Mouse (Mus musculus) granulocyte monocyte progenitor cell, adult 5-6 weeks (primary cell): Measurements from ENCODE around the gene Slc39a1. TPM values are rescaled to one million over a fixed set of nuclear protein-coding genes. Genes with fewer than 3 reads are reported as not detected.
"Not testable (repeated sequence)": the region's sequence is repeated elsewhere in the genome, so short reads cannot be mapped to it uniquely, and the experiment has no call there.

ENCODE experiments used
- ATAC-seq: replicated peaks from 2 replicates; pipeline ENCODE4 v1.8.0; 2016; ENCODE audit warnings: mild to moderate bottlenecking, moderate TSS enrichment, inconsistent platforms; ENCODE audit not compliant: poor library complexity, severe bottlenecking
- total RNA-seq, 2 experiments: library from RNA; stranded (forward) in 1 of 2; stranded (reverse) in 1 of 2; fragments of 200-712, 200-1000 nt in 1 of 2; fragments of >200 nt in 1 of 2; fragmentation: Nextera tagmentation in 1 of 2; gene quantifications; 2 replicates each; pipeline ENCODE4 v1.2.3; 2014 to 2017

Gene Slc39a1
- total RNA-seq, 2 experiments from 2014 or later: 26.6 to 36.4 TPM

GRCm38 (mm10) chr3:90263121-90263771, 15.3 kb downstream of the Slc39a1 start:
- ATAC-seq: no peak

GRCm38 (mm10) chr3:90264687-90265033, 16.7 kb downstream of the Slc39a1 start:
- no peak for ATAC-seq

GRCm38 (mm10) chr3:90265034-90265931, 17.3 kb downstream of the Slc39a1 start, which contains the start of gene Dennd4b:
Gene Dennd4b (plus strand): TSS chr3:90265185.
- peak; percentile 70 for ATAC-seq

GRCm38 (mm10) chr3:90265932-90266741, 18.2 kb downstream of the Slc39a1 start:
- peak; percentile 49 for ATAC-seq

- 0 out of 2 replicates have a peak, but pooled peaks have one; percentile 1 for ATAC-seq
Observed at GRCm38 (mm10) chr3:90266901-90267775, 19.2 kb downstream of the Slc39a1 start.

- ATAC-seq: no peak
Observed at GRCm38 (mm10) chr3:90268190-90268589, 20.2 kb downstream of the Slc39a1 start.

DNA sequence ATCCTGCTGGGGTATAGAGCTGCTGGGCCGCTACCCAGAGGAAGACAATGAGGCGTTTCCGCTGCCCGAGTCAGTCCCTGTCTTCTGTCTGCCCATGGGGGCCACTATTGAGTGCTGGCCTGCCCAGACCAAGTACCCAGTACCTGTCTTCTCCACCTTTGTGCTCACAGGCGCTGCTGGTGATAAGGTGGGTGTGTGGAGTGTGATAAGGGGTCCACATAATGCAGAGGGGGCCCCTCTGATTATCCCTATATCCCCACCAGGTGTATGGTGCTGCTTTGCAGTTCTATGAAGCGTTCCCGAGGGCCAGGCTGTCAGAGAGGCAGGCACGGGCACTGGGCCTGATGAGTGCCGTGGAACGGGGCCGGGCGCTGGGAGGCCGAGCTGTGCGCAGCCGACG, 21.0 kb downstream of the Slc39a1 start:
- no peak for ATAC-seq

- ATAC-seq: no peak
Observed at GRCm38 (mm10) chr3:90270784-90271183, 22.8 kb downstream of the Slc39a1 start.

DNA sequence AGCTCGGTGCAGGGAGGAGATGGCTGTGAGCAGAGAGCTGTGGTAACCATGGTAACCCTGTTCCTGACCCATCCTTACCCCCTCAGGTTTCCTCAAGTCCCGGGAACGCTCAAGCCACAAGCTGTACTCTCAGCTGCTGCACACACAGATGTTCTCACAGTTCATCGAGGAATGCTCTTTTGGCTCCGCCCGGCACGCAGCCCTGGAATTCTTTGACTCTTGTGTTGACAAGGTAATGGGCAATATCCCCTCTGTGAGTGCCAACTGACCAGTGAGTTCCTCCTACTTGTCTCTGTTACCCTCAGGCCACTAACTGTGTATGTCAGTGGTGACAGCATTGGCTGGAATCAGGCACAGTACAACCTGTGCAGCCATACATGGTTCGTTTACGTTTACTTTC, 24.2 kb downstream of the Slc39a1 start:
- no peak for ATAC-seq

- no peak for ATAC-seq
Observed at GRCm38 (mm10) chr3:90273855-90274254, 25.9 kb downstream of the Slc39a1 start.

DNA sequence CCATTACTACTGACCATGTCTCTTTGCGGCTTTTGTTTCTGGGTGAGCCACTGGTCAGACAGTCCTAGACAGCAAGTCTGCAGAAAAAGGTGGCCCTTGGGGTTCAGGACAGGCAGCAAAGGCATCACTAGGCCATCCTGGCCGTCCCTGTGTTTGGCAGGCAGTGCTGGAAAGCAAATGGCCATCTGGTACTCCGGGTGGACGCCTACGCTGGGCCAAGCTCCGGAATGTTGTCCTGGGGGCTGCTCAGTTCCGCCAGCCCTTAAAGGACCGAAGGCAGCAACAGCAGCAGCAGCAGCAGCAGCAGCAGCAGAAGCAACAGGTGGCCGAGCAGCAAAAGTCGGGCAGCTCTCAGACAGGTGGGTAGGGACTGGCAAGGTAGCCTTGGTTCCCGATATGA, 27.3 kb downstream of the Slc39a1 start:
- ATAC-seq: no peak

DNA sequence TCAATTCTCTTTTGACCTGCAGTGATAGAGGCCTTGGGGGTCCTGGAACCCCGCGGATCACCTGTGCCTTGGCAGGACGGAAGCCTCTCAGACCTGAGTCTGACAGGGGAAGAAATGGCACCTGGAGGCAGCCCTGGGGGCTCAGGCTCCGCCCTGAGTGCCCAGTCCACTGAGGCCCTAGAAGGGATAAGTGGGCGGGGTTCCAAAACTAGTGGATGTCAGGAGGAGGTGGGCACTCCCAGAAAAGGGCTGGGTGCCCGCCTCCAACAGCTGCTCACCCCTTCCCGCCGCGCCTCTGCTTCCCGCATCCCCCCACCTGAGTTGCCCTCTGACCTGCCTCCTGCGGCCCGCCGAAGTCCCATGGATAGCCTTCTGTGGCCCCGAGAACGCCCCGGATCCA, 28.9 kb downstream of the Slc39a1 start:
- no peak for ATAC-seq

DNA sequence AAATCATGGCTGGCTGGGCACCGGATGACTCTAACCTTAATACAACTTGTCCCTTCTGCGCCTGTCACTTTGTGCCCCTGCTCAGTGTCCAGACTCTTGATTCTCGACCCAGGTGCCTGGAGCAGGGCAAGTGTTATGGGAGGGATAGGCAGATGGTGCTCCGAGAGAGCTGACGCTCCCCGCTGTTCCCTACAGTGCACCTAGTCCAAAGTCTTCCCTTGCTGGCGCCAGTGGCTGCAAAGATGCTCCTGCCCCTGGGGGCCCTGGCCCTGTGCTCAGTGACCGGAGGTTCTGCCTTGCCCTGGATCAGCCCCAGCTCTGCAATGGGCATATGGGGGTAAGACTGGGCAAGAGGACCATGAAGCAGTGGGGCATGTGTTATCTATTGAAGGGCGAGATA, 29.8 kb downstream of the Slc39a1 start:
- no peak for ATAC-seq

DNA sequence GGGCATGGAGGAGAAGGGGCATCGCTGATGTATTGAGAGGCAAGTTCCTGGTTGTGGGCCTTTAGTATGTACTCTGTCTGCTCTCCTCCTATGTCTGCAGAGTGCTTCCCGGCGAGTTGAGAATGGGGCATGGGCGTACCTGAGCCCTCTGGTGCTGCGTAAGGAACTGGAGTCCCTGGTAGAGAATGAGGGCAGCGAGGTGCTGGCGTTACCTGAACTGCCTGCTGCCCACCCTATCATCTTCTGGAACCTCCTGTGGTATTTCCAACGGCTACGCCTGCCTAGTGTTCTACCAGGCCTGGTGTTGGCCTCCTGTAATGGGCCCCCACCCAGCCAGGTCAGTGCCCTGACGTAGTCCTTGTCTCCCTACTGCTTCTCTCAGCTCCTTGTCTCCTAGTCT, 30.2 kb downstream of the Slc39a1 start:
- no peak for ATAC-seq

- no peak for ATAC-seq
Observed at GRCm38 (mm10) chr3:90279216-90279615, 31.2 kb downstream of the Slc39a1 start.

- ATAC-seq: no peak
Observed at GRCm38 (mm10) chr3:90279743-90280142, 31.8 kb downstream of the Slc39a1 start.

DNA sequence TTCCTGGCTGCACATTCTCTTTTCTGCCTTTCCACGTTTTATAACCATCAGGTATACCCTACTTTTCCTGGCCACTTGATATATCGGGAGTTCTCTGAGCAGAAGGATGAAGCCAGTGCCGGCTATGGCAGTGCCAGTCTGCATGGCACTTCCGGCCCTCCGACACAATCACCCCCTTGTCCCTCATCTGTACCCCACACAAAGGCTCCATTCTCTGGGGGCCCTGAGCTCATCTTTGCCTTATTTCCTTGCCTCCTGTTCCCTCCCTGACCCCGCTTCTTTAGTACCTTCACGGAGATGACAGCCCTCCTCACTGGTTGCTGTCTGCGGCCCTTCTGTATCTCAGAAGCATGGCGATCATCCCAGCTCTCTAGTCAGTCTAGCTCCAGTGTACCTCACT, 32.7 kb downstream of the Slc39a1 start:
- ATAC-seq: no peak

DNA sequence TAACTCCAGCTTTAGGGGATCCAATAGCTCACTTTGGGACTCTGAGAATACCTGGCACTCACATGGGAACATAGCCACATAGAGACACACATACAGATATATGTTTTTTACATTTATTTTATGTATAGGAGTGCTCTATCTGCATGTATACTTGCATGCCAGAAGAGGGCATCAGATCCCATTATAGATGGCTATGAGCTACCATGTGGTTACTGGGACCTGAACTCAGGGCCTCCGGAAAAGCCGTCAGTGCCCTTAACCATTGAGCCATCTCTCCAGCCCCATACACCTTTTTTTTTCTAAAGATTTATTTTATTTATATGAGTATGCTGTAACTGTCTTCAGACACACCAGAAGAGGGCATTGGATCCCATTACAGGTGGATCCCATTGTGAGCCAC, 36.2 kb downstream of the Slc39a1 start:
- no peak for ATAC-seq

- ATAC-seq: not testable (repeated sequence)
Observed at GRCm38 (mm10) chr3:90289403-90289802, 41.4 kb downstream of the Slc39a1 start.

DNA sequence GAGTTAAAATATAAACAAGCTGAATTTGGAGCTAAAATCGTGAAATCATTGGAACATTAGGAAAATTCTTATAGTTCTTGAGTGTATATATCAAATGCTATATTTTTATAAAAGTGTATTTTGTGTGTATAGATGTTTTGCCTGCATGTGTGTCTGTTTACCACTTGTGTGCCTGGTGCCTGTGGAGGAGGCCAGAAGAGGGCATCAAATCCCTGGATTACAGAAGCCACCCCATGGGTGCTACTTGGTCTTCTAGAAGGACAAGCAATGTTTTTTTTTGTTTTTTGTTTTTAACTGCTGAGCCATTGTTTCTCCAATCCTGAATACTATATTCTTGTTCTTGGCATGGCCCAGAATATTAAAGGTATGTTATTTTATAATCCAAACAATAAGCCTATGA, 42.6 kb downstream of the Slc39a1 start:
- no peak for ATAC-seq
